Mouse (Mus musculus) heart, embryonic 16.5 days (tissue): ENCODE results near the gene Cdh5. TPM values are rescaled to one million over a fixed set of nuclear protein-coding genes. Genes with fewer than 3 reads are reported as not detected.

ENCODE experiments used
- ATAC-seq: fragments of 200-750 bp; cut with Nextera tagmentation; replicated peaks from 2 replicates; pipeline ENCODE4 v1.8.0; 2017; ENCODE audit warnings: moderate number of reproducible peaks; ENCODE audit not compliant: insufficient read depth, low FRiP score; ENCODE audit errors: extremely low read depth
- H3K27ac ChIP-seq: fragments of 300-500 bp; sonication (generic); 2 replicates; pipeline ENCODE4 v1.5.1; 2014; ENCODE audit warnings: mild to moderate bottlenecking, low read length, control low read depth, moderate library complexity
- H3K27me3 ChIP-seq: fragments of 300-500 bp; sonication (generic); 2 replicates; pipeline ENCODE4 v1.6.1; 2014; ENCODE audit warnings: low read length, mixed read lengths; ENCODE audit not compliant: control insufficient read depth, insufficient read depth
- H3K36me3 ChIP-seq: fragments of 300-500 bp; sonication (generic); 2 replicates; pipeline ENCODE4 v1.6.1; 2014; ENCODE audit not compliant: control insufficient read depth, insufficient read depth
- H3K4me1 ChIP-seq: fragments of 300-500 bp; sonication (generic); 2 replicates; pipeline ENCODE4 v1.6.1; 2014; ENCODE audit warnings: low read length, mixed read lengths; ENCODE audit not compliant: control insufficient read depth, insufficient read depth
- H3K4me2 ChIP-seq: fragments of 300-500 bp; sonication (generic); 2 replicates; pipeline ENCODE4 v1.6.1; 2014; ENCODE audit warnings: low read depth, mild to moderate bottlenecking, control low read depth, low read length
- H3K4me3 ChIP-seq: fragments of 300-500 bp; sonication (generic); 2 replicates; pipeline ENCODE4 v1.5.1; 2014; ENCODE audit warnings: mild to moderate bottlenecking, control low read depth, low read length
- H3K9ac ChIP-seq: fragments of 300-500 bp; sonication (generic); 2 replicates; pipeline ENCODE4 v1.6.1; 2014; ENCODE audit warnings: low read length, control low read depth
- H3K9me3 ChIP-seq: fragments of 300-500 bp; sonication (generic); replicated peaks from 2 replicates; pipeline ENCODE4 v1.6.1; 2016; ENCODE audit warnings: low read length; ENCODE audit not compliant: control insufficient read depth
- WGBS: fragments of 180-500 bp; shearing (Covaris S2); extraction: QIAGEN DNeasy Blood & Tissue Kit; methylation state at CpG from one replicate; pipeline ENCODE4 v1.1.7; 2014; 5-methylcytosine and 5-hydroxymethylcytosine counted together
- polyA plus RNA-seq: library from polyadenylated mRNA; unstranded; fragments of >200 nt; fragmentation: Nextera tagmentation; extraction: Ambion mirVana; gene quantifications from 2 replicates; pipeline ENCODE4 v1.2.1, GENCODE M21; 2015

Cdh5 gene
- polyA plus RNA-seq, 1 experiment from 2014 or later, result 48.8 TPM

- H3K27me3 ChIP-seq, result no peaks in the 10 kb centered on the region
- no peaks in the 10 kb centered on the region for H3K9me3 ChIP-seq
- no peak overlapping the region for H3K27ac ChIP-seq
- 83% methylated on average over 2 of the region's 2 CpGs for WGBS
- ATAC-seq, result no peak
- no peaks in the 10 kb centered on the region; the same call in 1 of the 2 replicates for H3K4me1 ChIP-seq
- H3K9ac ChIP-seq, result no peak overlapping the region
- H3K36me3 ChIP-seq, result no peaks in the 10 kb centered on the region
- no peak overlapping the region for H3K4me3 ChIP-seq
- H3K4me2 ChIP-seq, result no peak overlapping the region
These were observed 21.7 kb downstream of the Cdh5 start for GRCm38 (mm10) chr8:104123080-104123657.

- Histone ChIP-seq H3K9ac (no peak overlapping the region), H3K4me3 (no peak overlapping the region), H3K36me3 (peaks cover 3% of the 10 kb centered on the region; the same call in 1 of the 2 replicates), H3K9me3 (no peaks in the 10 kb centered on the region), H3K27me3 (no peaks in the 10 kb centered on the region), H3K27ac (no peak overlapping the region), H3K4me1 (no peaks in the 10 kb centered on the region; the same call in 1 of the 2 replicates), H3K4me2 (no peak overlapping the region)
- no peak for ATAC-seq
- 75% methylated on average over 5 of the region's 5 CpGs for WGBS
These were observed 23.1 kb downstream of the Cdh5 start for GRCm38 (mm10) chr8:104124534-104124933.

- H3K4me1 ChIP-seq, result no peaks in the 10 kb centered on the region; the same call in 1 of the 2 replicates
- ATAC-seq, result peak; percentile 73; the same call in 1 of the 2 replicates
- H3K9me3 ChIP-seq, result no peaks in the 10 kb centered on the region
- no peak overlapping the region for H3K9ac ChIP-seq
- 56% methylated on average over 4 of the region's 4 CpGs for whole genome bisulfite sequencing
- 0 out of 2 replicates have a peak overlapping the region, but pooled peaks have one; percentile 6 for H3K4me2 ChIP-seq
- peaks cover 3% of the 10 kb centered on the region; the same call in 1 of the 2 replicates for H3K36me3 ChIP-seq
- no peaks in the 10 kb centered on the region for H3K27me3 ChIP-seq
- no peak overlapping the region for H3K4me3 ChIP-seq
- H3K27ac ChIP-seq, result peak overlapping the region; percentile 33; the same call in 1 of the 2 replicates
These were observed 25.9 kb downstream of the Cdh5 start for GRCm38 (mm10) chr8:104127160-104127883.

- Histone ChIP-seq H3K9ac (no peak overlapping the region), H3K9me3 (no peaks in the 10 kb centered on the region), H3K36me3 (peaks cover 3% of the 10 kb centered on the region; the same call in 1 of the 2 replicates), H3K4me1 (no peaks in the 10 kb centered on the region; the same call in 1 of the 2 replicates), H3K27me3 (no peaks in the 10 kb centered on the region), H3K4me2 (no peak overlapping the region), H3K4me3 (no peak overlapping the region), H3K27ac (no peak overlapping the region)
- ATAC-seq, result no peak
- WGBS, result 93% methylated on average over 9 of the region's 9 CpGs
These were observed 29.5 kb downstream of the Cdh5 start for GRCm38 (mm10) chr8:104130916-104131315.

GRCm38 (mm10) chr8:104131414-104131975, 30.1 kb downstream of the Cdh5 start:
- no peaks in the 10 kb centered on the region for H3K9me3 ChIP-seq
- H3K36me3 ChIP-seq, result peaks cover 3% of the 10 kb centered on the region; the same call in 1 of the 2 replicates
- no peak overlapping the region for H3K9ac ChIP-seq
- WGBS, result 75% methylated on average over 7 of the region's 7 CpGs
- H3K4me1 ChIP-seq, result no peaks in the 10 kb centered on the region; the same call in 1 of the 2 replicates
- no peak overlapping the region for H3K4me2 ChIP-seq
- no peaks in the 10 kb centered on the region for H3K27me3 ChIP-seq
- no peak overlapping the region for H3K27ac ChIP-seq
- ATAC-seq, result no peak
- H3K4me3 ChIP-seq, result no peak overlapping the region

- WGBS, result 87% methylated on average over 8 of the region's 8 CpGs
- no peaks in the 10 kb centered on the region for H3K27me3 ChIP-seq
- no peaks in the 10 kb centered on the region for H3K9me3 ChIP-seq
- H3K27ac ChIP-seq, result no peak overlapping the region
- H3K4me1 ChIP-seq, result no peaks in the 10 kb centered on the region
- no peak overlapping the region for H3K4me3 ChIP-seq
- H3K9ac ChIP-seq, result no peak overlapping the region
- ATAC-seq, result no peak
- H3K4me2 ChIP-seq, result no peak overlapping the region
- H3K36me3 ChIP-seq, result no peaks in the 10 kb centered on the region
These were observed 33.1 kb downstream of the Cdh5 start for GRCm38 (mm10) chr8:104134521-104134920.

GRCm38 (mm10) chr8:104136277-104136676, 34.9 kb downstream of the Cdh5 start:
- Histone ChIP-seq H3K27ac (no peak overlapping the region), H3K4me1 (no peaks in the 10 kb centered on the region), H3K9ac (no peak overlapping the region), H3K27me3 (no peaks in the 10 kb centered on the region), H3K36me3 (no peaks in the 10 kb centered on the region), H3K9me3 (no peaks in the 10 kb centered on the region), H3K4me3 (no peak overlapping the region), H3K4me2 (no peak overlapping the region)
- WGBS, result 87% methylated on average over 3 of the region's 3 CpGs
- no peak for ATAC-seq

GRCm38 (mm10) chr8:104137636-104138035, 36.2 kb downstream of the Cdh5 start:
- H3K4me1 ChIP-seq, result no peaks in the 10 kb centered on the region
- H3K9me3 ChIP-seq, result no peaks in the 10 kb centered on the region
- no peak overlapping the region for H3K4me2 ChIP-seq
- no peaks in the 10 kb centered on the region for H3K36me3 ChIP-seq
- H3K27ac ChIP-seq, result no peak overlapping the region
- 73% methylated on average over 5 of the region's 5 CpGs for WGBS
- ATAC-seq, result no peak
- no peak overlapping the region for H3K4me3 ChIP-seq
- no peak overlapping the region for H3K9ac ChIP-seq
- no peaks in the 10 kb centered on the region for H3K27me3 ChIP-seq

- Histone ChIP-seq H3K27ac (no peak overlapping the region), H3K27me3 (no peaks in the 10 kb centered on the region), H3K9ac (no peak overlapping the region), H3K9me3 (no peaks in the 10 kb centered on the region), H3K4me3 (no peak overlapping the region), H3K4me1 (no peaks in the 10 kb centered on the region), H3K4me2 (no peak overlapping the region), H3K36me3 (no peaks in the 10 kb centered on the region)
- WGBS, result 79% methylated on average over 13 of the region's 13 CpGs
- ATAC-seq, result no peak
These were observed 39.2 kb downstream of the Cdh5 start for GRCm38 (mm10) chr8:104140611-104141010.
